Mouse (Mus musculus): ENCODE measurements around the gene Azin2.

Azin2 gene

GRCm38 (mm10) chr4:128935595-128935994 is 26.6 kb downstream of the Azin2 start:
- DNase-seq (ENCODE audit: low spot score): no peak

DNA sequence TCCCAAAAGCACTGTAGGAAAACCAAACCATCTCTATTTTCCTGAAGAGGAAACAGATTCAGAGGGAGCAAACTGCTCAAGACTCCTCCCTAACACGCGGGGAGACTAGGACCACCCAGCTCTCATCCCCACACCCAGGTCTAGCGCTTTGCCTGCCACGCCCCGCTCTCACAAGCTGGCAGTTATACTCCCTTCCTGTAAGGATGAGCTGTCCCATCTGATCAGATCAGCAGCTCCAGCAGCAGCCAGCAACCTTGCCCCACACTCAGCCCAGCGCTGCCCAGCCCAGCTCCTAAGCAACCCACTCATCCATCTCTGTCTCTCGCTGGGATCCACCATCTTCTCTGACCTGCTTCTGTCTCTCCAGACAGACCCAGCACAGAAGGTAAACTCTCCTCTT is 29.5 kb downstream of the Azin2 start:
- DNase-seq (ENCODE audit: low spot score): no peak

GRCm38 (mm10) chr4:128924841-128925606 is 37.2 kb downstream of the Azin2 start:
- DNase-seq (ENCODE audit: low spot score): peak; percentile 78

DNA sequence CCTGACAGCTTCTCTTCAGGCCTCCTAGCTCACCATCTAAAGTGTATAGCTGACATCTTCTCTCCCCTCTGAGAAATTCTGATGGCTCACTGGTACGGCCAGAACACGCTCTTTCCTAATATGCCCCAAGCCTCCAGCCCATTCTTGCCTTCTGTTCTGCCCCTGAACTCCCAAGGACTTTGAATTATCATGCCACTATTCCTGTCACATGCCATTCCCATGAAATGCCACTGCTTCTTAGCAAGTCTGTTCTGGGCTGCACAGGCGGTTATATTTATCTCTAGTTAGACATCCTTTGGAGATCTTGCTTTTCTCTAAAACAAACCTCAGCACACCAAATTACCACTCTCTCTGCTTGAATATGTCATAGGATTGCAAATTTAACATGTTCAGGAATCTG is 38.6 kb downstream of the Azin2 start:
- no peak for DNase-seq (ENCODE audit: low spot score)

DNA sequence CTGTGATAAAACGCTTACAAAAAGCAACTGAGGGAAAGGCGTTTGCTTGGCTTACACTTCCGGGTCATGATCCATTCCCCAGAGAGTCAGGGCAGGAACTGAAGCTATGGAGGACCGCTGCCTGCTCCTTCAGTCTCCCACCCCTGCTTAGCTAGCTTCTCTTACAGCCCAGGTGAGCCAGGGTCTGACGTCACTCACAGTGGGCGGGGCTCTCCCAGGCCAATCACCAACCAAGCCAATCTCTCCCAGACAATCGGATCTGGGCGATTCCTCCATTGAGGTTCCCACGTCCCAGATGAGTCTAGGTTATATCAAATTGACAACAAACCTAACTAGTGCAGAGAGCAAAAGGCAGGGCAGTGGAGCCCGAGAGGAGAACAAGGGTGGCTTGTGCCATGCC is 43.1 kb downstream of the Azin2 start:
- DNase-seq (ENCODE audit: low spot score): no peak

DNA sequence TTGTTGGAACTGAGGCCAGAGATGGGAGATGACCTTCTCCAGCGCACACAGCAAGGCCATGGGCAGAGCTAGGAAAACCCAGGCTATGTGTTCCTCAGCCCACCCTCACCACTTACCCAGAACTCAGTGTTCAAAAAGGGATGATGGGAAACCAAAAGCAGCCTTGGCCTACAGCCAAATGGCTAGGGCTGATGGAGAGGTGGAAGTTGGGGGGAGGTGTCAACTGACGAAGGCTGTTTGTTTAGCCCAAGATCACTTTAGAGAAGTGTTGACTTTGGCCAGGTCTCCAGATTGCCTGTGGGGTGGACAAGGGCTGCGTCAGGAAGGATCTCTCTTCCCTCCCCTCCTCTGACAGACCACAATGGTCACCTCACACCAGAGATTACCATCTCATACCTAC is 44.1 kb downstream of the Azin2 start:
- peak; percentile 60 for DNase-seq (ENCODE audit: low spot score)

- DNase-seq (ENCODE audit: low spot score): no peak
Observed at GRCm38 (mm10) chr4:128917756-128918155, 44.5 kb downstream of the Azin2 start.

GRCm38 (mm10) chr4:128917119-128917518 is 45.1 kb downstream of the Azin2 start:
- DNase-seq (ENCODE audit: low spot score): no peak

- no peak for DNase-seq (ENCODE audit: low spot score)
Observed at GRCm38 (mm10) chr4:128913794-128914193, 48.4 kb downstream of the Azin2 start.

DNA sequence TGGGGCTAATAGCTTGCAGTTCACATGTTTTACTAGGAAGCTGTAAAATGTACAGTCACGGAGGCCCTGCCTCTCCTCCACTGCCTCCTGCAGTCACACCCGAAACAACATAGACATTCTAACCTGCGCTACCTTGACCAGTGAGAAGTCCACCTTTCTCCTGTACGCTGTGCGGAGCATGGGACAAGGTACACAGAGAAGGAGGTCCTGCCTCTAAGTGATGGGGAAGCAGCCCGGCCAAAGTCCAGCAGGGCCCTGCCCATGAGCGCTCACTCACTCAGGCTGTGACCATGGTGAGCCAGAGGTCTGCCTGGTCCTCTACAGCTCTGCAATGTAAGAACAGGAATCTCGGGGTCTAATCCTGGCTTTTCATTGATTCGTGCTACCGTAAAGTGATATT is 50.2 kb downstream of the Azin2 start:
- no peak for DNase-seq (ENCODE audit: low spot score)

DNA sequence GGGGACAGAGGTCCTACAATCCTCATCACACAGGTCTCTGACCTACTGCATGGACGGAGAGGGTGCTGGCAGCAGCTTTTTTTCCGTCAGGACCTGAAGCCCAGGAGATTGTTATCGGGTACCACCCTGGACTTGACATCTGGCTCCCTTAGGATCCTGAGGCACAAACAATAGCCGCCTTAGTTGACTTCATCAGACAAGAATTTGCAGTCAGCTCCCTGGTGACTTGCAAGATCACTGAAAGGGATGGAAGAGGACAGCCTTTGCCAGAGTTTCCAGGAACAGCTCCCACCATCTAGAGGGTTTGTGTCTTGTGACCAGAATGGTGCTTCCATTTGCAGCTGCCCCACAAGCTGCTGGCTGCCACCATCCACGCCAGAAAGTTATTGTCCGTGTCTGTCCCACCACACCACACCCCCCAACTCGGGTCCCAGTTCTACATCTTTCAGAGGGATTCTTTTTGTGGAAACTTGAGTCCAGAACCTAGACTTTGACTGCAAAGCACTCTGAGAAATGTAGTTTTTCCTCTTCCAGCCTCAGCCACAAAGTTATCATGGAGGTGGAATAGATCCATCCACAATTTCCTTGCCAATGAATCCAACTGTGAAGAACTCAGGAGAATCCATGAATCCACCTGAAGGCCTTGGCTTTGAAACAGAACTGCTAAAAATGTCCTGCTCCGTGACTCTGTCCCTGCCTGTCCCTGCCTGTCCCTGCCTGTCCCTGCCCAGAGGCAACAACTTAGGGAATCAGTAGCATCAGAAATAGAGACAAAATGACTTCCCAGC is 51.8 kb downstream of the Azin2 start:
- no peak for DNase-seq (ENCODE audit: low spot score)

- no peak for DNase-seq (ENCODE audit: low spot score)
Observed at GRCm38 (mm10) chr4:128909378-128909831, 52.8 kb downstream of the Azin2 start.

- DNase-seq (ENCODE audit: low spot score): peak; percentile 48
Observed at GRCm38 (mm10) chr4:128908586-128909377, 53.5 kb downstream of the Azin2 start.

- no peak for DNase-seq (ENCODE audit: low spot score)
Observed at GRCm38 (mm10) chr4:128907238-128907968, 54.8 kb downstream of the Azin2 start.

- DNase-seq (ENCODE audit: low spot score): no peak
Observed at GRCm38 (mm10) chr4:128906757-128907156, 55.5 kb downstream of the Azin2 start.

DNA sequence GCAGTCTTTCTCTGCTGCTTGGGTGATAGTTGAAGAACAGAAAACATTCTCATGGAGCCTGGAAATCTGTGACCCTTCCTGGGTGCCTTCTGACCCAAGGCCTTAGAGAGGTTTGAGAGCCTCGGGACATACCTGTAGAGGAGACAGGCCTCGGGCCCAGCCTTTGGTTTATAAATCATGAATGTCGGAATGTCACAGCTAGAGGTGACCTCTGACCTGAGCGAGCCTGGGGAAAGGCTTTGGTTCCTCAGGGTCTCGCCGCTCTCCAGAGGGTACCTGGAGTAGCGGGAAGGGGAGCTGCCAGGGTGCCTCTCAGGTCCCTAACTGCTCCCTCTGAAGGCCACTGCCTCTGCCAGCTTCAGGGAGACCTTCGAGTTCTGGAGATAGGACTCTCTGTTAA is 57.0 kb downstream of the Azin2 start:
- peak; percentile 24 for DNase-seq (ENCODE audit: low spot score)

DNA sequence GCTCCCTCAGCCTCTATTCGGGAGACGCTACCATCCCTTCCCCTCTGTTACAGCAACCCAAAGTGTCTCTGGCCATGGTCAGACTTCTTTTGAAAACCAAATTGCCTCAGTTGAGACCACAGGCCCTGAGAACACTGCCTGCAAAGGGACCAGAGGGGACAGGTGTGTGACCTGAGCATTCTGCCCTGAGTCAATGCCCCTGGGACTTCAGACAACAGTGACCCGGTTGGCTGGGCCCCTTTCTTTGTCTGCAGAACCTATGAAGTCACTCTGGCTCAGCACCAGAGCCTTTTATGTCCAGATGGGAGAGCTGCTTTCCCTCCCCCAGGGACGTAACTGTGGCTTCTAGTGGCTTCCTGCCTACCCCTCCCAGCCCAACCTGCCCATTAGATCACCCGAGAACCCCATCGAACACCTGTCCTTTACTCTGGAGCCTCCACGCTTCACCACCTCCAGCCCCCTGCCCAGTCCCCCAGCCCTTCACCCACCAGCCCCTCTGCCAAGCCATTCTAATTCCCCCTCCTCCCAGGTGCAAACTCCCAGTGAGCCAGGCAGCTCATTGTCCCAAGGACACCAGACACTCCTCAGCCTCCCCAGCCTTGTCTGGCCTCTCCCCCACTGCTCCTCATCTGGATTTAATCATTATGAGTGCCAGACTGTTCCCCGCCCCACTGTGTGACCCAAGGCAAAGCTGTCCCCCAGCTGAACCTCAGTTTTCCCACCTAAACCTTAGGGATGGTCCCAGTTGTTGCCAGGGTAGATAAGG is 58.0 kb downstream of the Azin2 start:
- DNase-seq (ENCODE audit: low spot score): no peak

GRCm38 (mm10) chr4:128902390-128902789 is 59.9 kb downstream of the Azin2 start:
- no peak for DNase-seq (ENCODE audit: low spot score)

GRCm38 (mm10) chr4:128900484-128900883 is 61.8 kb downstream of the Azin2 start:
- no peak for DNase-seq (ENCODE audit: low spot score)

GRCm38 (mm10) chr4:128899332-128899731 is 62.9 kb downstream of the Azin2 start:
- peak; percentile 54 for DNase-seq (ENCODE audit: low spot score)

DNA sequence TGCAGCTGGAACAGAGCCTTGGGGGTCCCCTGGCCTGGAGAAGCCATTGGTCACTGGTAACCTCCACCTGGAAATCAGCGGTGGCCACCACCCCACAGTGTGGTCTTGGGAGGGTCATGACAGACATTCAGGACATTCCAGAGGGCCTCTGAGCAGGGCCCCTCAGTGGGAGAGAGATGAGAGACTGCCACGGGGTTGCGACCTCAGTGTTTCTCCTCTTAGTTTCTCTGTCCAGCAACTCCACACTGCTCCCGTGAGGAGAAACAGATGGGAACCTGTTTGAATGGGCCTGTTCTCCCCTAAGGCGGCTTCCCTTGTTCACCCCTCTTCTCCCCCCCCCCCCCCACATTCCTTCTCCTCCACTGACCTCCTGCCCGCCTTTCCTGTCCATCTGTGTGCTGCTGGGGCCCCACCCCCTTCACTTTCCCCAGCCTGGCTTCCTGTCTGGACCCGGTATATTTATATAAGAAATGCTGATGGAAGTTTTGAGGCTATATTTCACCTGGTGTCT is 64.3 kb downstream of the Azin2 start:
- DNase-seq (ENCODE audit: low spot score): peak; percentile 76
